Mouse (Mus musculus): ENCODE measurements around the gene Ugt1a2. TPM values are rescaled to one million over a fixed set of nuclear protein-coding genes. Genes with fewer than 3 reads are reported as not detected.

Ugt1a2 gene
- total and polyA plus RNA-seq, 2 experiments: 0.57 to 10.4 TPM

- Histone ChIP-seq H3K79me2 (ENCODE audit: control insufficient read depth, insufficient read depth, low read length) (no peaks in the 10 kb centered on the region), H3K27me3 (ENCODE audit: control insufficient read depth, insufficient read depth, low read length) (no peaks in the 10 kb centered on the region)
- TF ChIP-seq CTCF (IDR thresholded peaks at IDR 0.05; ENCODE audit: low read depth, low read length): no peak
- TF ChIP-seq POLR2A (IDR thresholded peaks at IDR 0.05; ENCODE audit: extremely low read depth, insufficient read depth, low read length): no peak
These were observed 25.3 kb downstream of the Ugt1a2 start for GRCm38 (mm10) chr1:88225741-88226140.

GRCm38 (mm10) chr1:88226670-88227379 is 26.4 kb downstream of the Ugt1a2 start, which contains the start of gene Mroh2a:
Gene Mroh2a, plus strand, starts transcription at chr1:88226986.
- TF ChIP-seq CTCF (IDR thresholded peaks at IDR 0.05; ENCODE audit: low read depth, low read length): no peak
- TF ChIP-seq POLR2A (IDR thresholded peaks at IDR 0.05; ENCODE audit: extremely low read depth, insufficient read depth, low read length): no peak
- H3K4me3 ChIP-seq (ENCODE audit: insufficient read depth, low read depth, low read length): no peak within 1 kb of the TSS
- no peak within 1 kb of the TSS for H3K27ac ChIP-seq (replicated peaks; ENCODE audit: insufficient read depth, low read depth, low read length)
- H3K4me1 ChIP-seq (ENCODE audit: control insufficient read depth, insufficient read depth, low read length): peaks cover 2% of the 10 kb centered on the region; the same call in 1 of the 2 replicates
- 52% methylated on average over 5 of the region's 5 CpGs for WGBS
- H3K79me2 ChIP-seq (ENCODE audit: control insufficient read depth, insufficient read depth, low read length): no peaks in the 10 kb centered on the region
- H3K9ac ChIP-seq (ENCODE audit: low read depth, low read length): no peak within 1 kb of the TSS
- peak; percentile 60 for DNase-seq (ENCODE audit: extremely low read depth, low read depth, low spot score)
- H3K36me3 ChIP-seq (ENCODE audit: control insufficient read depth, insufficient read depth, low read length): no peaks in the 10 kb centered on the region
- H3K27me3 ChIP-seq (ENCODE audit: control insufficient read depth, insufficient read depth, low read length): no peaks in the 10 kb centered on the region

More at GRCm38 (mm10) chr1:88225741-88226140, 25.3 kb downstream of the Ugt1a2 start:
- H3K4me1 ChIP-seq (ENCODE audit: control insufficient read depth, insufficient read depth, low read length): peaks cover 2% of the 10 kb centered on the region; the same call in 1 of the 2 replicates
- no peak overlapping the region for H3K9ac ChIP-seq (ENCODE audit: low read depth, low read length)
- no peak overlapping the region for H3K4me3 ChIP-seq (ENCODE audit: insufficient read depth, low read depth, low read length)
- H3K27ac ChIP-seq (replicated peaks; ENCODE audit: insufficient read depth, low read depth, low read length): no peak overlapping the region
- H3K36me3 ChIP-seq (ENCODE audit: control insufficient read depth, insufficient read depth, low read length): no peaks in the 10 kb centered on the region
- no peak for DNase-seq (ENCODE audit: extremely low read depth, low read depth, low spot score)

GRCm38 (mm10) chr1:88227482-88227881 is 27.1 kb downstream of the Ugt1a2 start:
- H3K27ac ChIP-seq (replicated peaks; ENCODE audit: insufficient read depth, low read depth, low read length): no peak overlapping the region
- TF ChIP-seq POLR2A (IDR thresholded peaks at IDR 0.05; ENCODE audit: extremely low read depth, insufficient read depth, low read length): no peak
- no peak for TF ChIP-seq CTCF (IDR thresholded peaks at IDR 0.05; ENCODE audit: low read depth, low read length)
- DNase-seq (ENCODE audit: extremely low read depth, low read depth, low spot score): no peak
- WGBS: 60% methylated on average over 2 of the region's 2 CpGs
- H3K36me3 ChIP-seq (ENCODE audit: control insufficient read depth, insufficient read depth, low read length): no peaks in the 10 kb centered on the region
- H3K4me1 ChIP-seq (ENCODE audit: control insufficient read depth, insufficient read depth, low read length): peaks cover 2% of the 10 kb centered on the region; the same call in 1 of the 2 replicates
- no peak overlapping the region for H3K9ac ChIP-seq (ENCODE audit: low read depth, low read length)
- no peaks in the 10 kb centered on the region for H3K27me3 ChIP-seq (ENCODE audit: control insufficient read depth, insufficient read depth, low read length)
- no peaks in the 10 kb centered on the region for H3K79me2 ChIP-seq (ENCODE audit: control insufficient read depth, insufficient read depth, low read length)
- H3K4me3 ChIP-seq (ENCODE audit: insufficient read depth, low read depth, low read length): no peak overlapping the region

- H3K27ac ChIP-seq (replicated peaks; ENCODE audit: insufficient read depth, low read depth, low read length): no peak overlapping the region
- peaks cover 2% of the 10 kb centered on the region; the same call in 1 of the 2 replicates for H3K4me1 ChIP-seq (ENCODE audit: control insufficient read depth, insufficient read depth, low read length)
- DNase-seq (ENCODE audit: extremely low read depth, low read depth, low spot score): no peak
- H3K27me3 ChIP-seq (ENCODE audit: control insufficient read depth, insufficient read depth, low read length): no peaks in the 10 kb centered on the region
- 70% methylated on average over 7 of the region's 7 CpGs for WGBS
- H3K79me2 ChIP-seq (ENCODE audit: control insufficient read depth, insufficient read depth, low read length): no peaks in the 10 kb centered on the region
- H3K4me3 ChIP-seq (ENCODE audit: insufficient read depth, low read depth, low read length): no peak overlapping the region
- TF ChIP-seq POLR2A (IDR thresholded peaks at IDR 0.05; ENCODE audit: extremely low read depth, insufficient read depth, low read length) (no peak), CTCF (IDR thresholded peaks at IDR 0.05; ENCODE audit: low read depth, low read length) (no peak)
- H3K36me3 ChIP-seq (ENCODE audit: control insufficient read depth, insufficient read depth, low read length): no peaks in the 10 kb centered on the region
- H3K9ac ChIP-seq (ENCODE audit: low read depth, low read length): no peak overlapping the region
These were observed 27.7 kb downstream of the Ugt1a2 start for GRCm38 (mm10) chr1:88228121-88228520.

- 79% methylated on average over 3 of the region's 3 CpGs for WGBS
- TF ChIP-seq CTCF (IDR thresholded peaks at IDR 0.05; ENCODE audit: low read depth, low read length) (no peak), POLR2A (IDR thresholded peaks at IDR 0.05; ENCODE audit: extremely low read depth, insufficient read depth, low read length) (no peak)
- no peak for DNase-seq (ENCODE audit: extremely low read depth, low read depth, low spot score)
- Histone ChIP-seq H3K9ac (ENCODE audit: low read depth, low read length) (no peak overlapping the region), H3K4me3 (ENCODE audit: insufficient read depth, low read depth, low read length) (no peak overlapping the region), H3K79me2 (ENCODE audit: control insufficient read depth, insufficient read depth, low read length) (no peaks in the 10 kb centered on the region), H3K4me1 (ENCODE audit: control insufficient read depth, insufficient read depth, low read length) (peaks cover 2% of the 10 kb centered on the region; the same call in 1 of the 2 replicates), H3K27ac (replicated peaks; ENCODE audit: insufficient read depth, low read depth, low read length) (no peak overlapping the region), H3K27me3 (ENCODE audit: control insufficient read depth, insufficient read depth, low read length) (no peaks in the 10 kb centered on the region), H3K36me3 (ENCODE audit: control insufficient read depth, insufficient read depth, low read length) (no peaks in the 10 kb centered on the region)
These were observed 29.2 kb downstream of the Ugt1a2 start for GRCm38 (mm10) chr1:88229566-88229965.

- no peak for DNase-seq (ENCODE audit: extremely low read depth, low read depth, low spot score)
- H3K27me3 ChIP-seq (ENCODE audit: control insufficient read depth, insufficient read depth, low read length): no peaks in the 10 kb centered on the region
- WGBS: 85% methylated on average over 5 of the region's 5 CpGs
These were observed 29.6 kb downstream of the Ugt1a2 start for GRCm38 (mm10) chr1:88229986-88230385.

More at GRCm38 (mm10) chr1:88229986-88230385, 29.6 kb downstream of the Ugt1a2 start:
- Histone ChIP-seq H3K4me1 (ENCODE audit: control insufficient read depth, insufficient read depth, low read length) (peaks cover 2% of the 10 kb centered on the region; the same call in 1 of the 2 replicates), H3K36me3 (ENCODE audit: control insufficient read depth, insufficient read depth, low read length) (no peaks in the 10 kb centered on the region), H3K4me3 (ENCODE audit: insufficient read depth, low read depth, low read length) (no peak overlapping the region), H3K9ac (ENCODE audit: low read depth, low read length) (no peak overlapping the region), H3K79me2 (ENCODE audit: control insufficient read depth, insufficient read depth, low read length) (no peaks in the 10 kb centered on the region), H3K27ac (replicated peaks; ENCODE audit: insufficient read depth, low read depth, low read length) (no peak overlapping the region)
- TF ChIP-seq POLR2A (IDR thresholded peaks at IDR 0.05; ENCODE audit: extremely low read depth, insufficient read depth, low read length) (no peak), CTCF (IDR thresholded peaks at IDR 0.05; ENCODE audit: low read depth, low read length) (no peak)

Measured in liver, adult 2 months (tissue).